Mouse (Mus musculus) lung, adult 2 months (tissue): ENCODE measurements around the gene Wbp1.

Experiments used
- CTCF ChIP-seq: fragments of 200-500 bp; IDR thresholded peaks from 2 replicates; pipeline ENCODE4 v1.5.1; 2011; ENCODE audit warnings: mild to moderate bottlenecking, low read length, control low read depth; ENCODE audit not compliant: insufficient read depth
- POLR2A ChIP-seq: fragments of 200-500 bp; IDR thresholded peaks from 2 replicates; pipeline ENCODE4 v1.6.1; 2011; ENCODE audit warnings: low read depth, mild to moderate bottlenecking, control low read depth, low read length, borderline replicate concordance; ENCODE audit errors: extremely low read depth

GRCm38 (mm10) chr6:83101688-83102556 is 19.4 kb downstream of the Wbp1 start:
- no peak for TF ChIP-seq CTCF
- no peak for TF ChIP-seq POLR2A
